Mouse (Mus musculus) lung, postnatal 0 days (tissue): Measurements from ENCODE around the gene Ano10.

Experiments used
- CTCF ChIP-seq: IDR thresholded peaks from 2 replicates; pipeline ENCODE4 v1.5.1; 2016; ENCODE audit warnings: antibody characterized with exemption, mild to moderate bottlenecking
- EP300 ChIP-seq: IDR thresholded peaks from 2 replicates; pipeline ENCODE4 v1.6.1; 2016; ENCODE audit warnings: antibody characterized with exemption, mild to moderate bottlenecking, control low read depth

GRCm38 (mm10) chr9:122135885-122136170, 158.4 kb downstream of the Ano10 start:
- no peak for TF ChIP-seq EP300
- no peak for TF ChIP-seq CTCF
